Mouse (Mus musculus): Measurements from ENCODE around the gene Gfod1. TPM values are rescaled to one million over a fixed set of nuclear protein-coding genes. Genes with fewer than 3 reads are reported as not detected.

Gene Gfod1
- polyA plus RNA-seq, 1 experiment: 10.4 TPM

DNA sequence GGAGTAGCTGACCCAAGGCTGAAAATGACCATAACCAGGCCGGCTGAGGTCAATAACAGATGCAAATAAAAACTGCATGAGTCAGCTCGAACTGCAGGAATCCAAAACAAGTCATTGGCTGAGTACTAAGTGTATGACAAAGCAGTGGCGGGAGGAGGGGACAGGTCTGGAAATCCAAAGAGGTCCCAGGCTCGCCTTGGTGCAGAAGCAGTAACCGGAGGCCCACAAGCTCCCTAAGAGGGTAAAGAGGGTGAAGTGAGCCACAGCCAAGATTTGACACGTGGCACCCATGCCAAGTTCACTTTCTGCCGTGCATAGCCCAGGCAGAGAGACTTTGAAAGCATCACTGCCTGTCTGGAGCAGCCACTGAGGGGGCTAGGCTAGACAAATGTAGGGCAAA lies 91.6 kb downstream of the Gfod1 start:
- 21% methylated on average over 7 of the region's 7 CpGs for WGBS
- Histone ChIP-seq H3K4me3 (replicated peaks; ENCODE audit: control insufficient read depth, low read depth, low read length) (no peak overlapping the region), H3K4me1 (ENCODE audit: control insufficient read depth, insufficient read depth, low read length) (peaks cover 27% of the 10 kb centered on the region), H3K27ac (ENCODE audit: control insufficient read depth, insufficient read depth, low read depth, low read length, poor library complexity) (peak overlapping the region; percentile 1; the same call in 1 of the 2 replicates)
- TF ChIP-seq CTCF (IDR thresholded peaks at IDR 0.05; ENCODE audit: control insufficient read depth, insufficient read depth, low read length): no peak
- no peak for TF ChIP-seq POLR2A (IDR thresholded peaks at IDR 0.05; ENCODE audit: borderline replicate concordance, control insufficient read depth, low read depth, low read length)

DNA sequence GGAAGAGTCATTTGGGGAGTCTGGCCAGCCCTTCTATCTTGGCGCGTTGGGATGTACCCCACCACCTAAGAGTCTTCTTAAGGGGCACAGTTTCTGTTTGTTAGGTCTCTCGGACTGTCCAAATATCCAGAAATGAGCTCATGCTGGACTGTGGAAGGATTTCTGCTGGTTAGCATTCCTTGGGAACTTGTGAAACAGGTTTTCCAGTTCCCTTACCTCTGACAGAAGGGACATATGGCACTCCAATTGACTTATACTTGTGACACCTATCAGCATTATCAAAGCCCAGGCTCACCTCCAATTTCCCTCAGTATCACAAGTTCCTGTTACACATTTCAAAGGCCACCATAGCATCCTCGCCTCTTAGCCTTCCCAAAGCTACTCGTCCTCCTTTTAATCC lies 93.0 kb downstream of the Gfod1 start:
- Histone ChIP-seq H3K4me1 (ENCODE audit: control insufficient read depth, insufficient read depth, low read length) (peaks cover 23% of the 10 kb centered on the region), H3K27ac (ENCODE audit: control insufficient read depth, insufficient read depth, low read depth, low read length, poor library complexity) (peak overlapping the region; percentile 60), H3K4me3 (replicated peaks; ENCODE audit: control insufficient read depth, low read depth, low read length) (no peak overlapping the region)
- TF ChIP-seq POLR2A (IDR thresholded peaks at IDR 0.05; ENCODE audit: borderline replicate concordance, control insufficient read depth, low read depth, low read length) (no peak), CTCF (IDR thresholded peaks at IDR 0.05; ENCODE audit: control insufficient read depth, insufficient read depth, low read length) (no peak)
- 67% methylated on average over 5 of the region's 5 CpGs for WGBS

DNA sequence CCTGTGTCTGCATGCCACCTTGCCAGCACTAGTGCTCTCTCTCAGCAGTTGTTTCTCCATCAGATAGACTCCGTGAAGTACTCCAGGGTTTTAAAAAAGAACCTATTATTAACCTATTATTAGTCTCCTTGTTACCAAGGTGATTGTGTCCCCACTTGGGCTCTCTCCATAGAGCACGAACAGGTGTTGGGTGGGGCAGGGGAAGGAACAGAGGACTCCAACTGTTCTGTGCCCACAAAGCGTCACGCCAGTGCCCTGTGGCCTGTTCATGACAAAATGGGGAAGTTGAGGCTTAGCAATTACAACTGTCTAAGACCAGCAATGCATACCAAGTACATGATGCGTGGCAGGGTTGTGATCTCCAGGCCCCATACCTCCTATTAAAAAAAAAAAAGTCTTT lies 94.4 kb downstream of the Gfod1 start:
- peaks cover 17% of the 10 kb centered on the region for H3K4me1 ChIP-seq (ENCODE audit: control insufficient read depth, insufficient read depth, low read length)
- WGBS: 4% methylated on average over 5 of the region's 5 CpGs
- TF ChIP-seq POLR2A (IDR thresholded peaks at IDR 0.05; ENCODE audit: borderline replicate concordance, control insufficient read depth, low read depth, low read length) (no peak), CTCF (IDR thresholded peaks at IDR 0.05; ENCODE audit: control insufficient read depth, insufficient read depth, low read length) (no peak)
- H3K4me3 ChIP-seq (replicated peaks; ENCODE audit: control insufficient read depth, low read depth, low read length): peak overlapping the region; percentile 14
- H3K27ac ChIP-seq (ENCODE audit: control insufficient read depth, insufficient read depth, low read depth, low read length, poor library complexity): peak overlapping the region; percentile 88

- 2% methylated on average over 16 of the region's 16 CpGs for WGBS
- no peak; the same call in 1 of the 2 replicates for TF ChIP-seq CTCF (IDR thresholded peaks at IDR 0.05; ENCODE audit: control insufficient read depth, insufficient read depth, low read length)
- TF ChIP-seq POLR2A (IDR thresholded peaks at IDR 0.05; ENCODE audit: borderline replicate concordance, control insufficient read depth, low read depth, low read length): no peak
- peaks cover 15% of the 10 kb centered on the region for H3K4me1 ChIP-seq (ENCODE audit: control insufficient read depth, insufficient read depth, low read length)
- peak overlapping the region; percentile 88 for H3K27ac ChIP-seq (ENCODE audit: control insufficient read depth, insufficient read depth, low read depth, low read length, poor library complexity)
- peak overlapping the region; percentile 14 for H3K4me3 ChIP-seq (replicated peaks; ENCODE audit: control insufficient read depth, low read depth, low read length)
These were observed 95.0 kb downstream of the Gfod1 start for GRCm38 (mm10) chr13:43208914-43209439.

DNA sequence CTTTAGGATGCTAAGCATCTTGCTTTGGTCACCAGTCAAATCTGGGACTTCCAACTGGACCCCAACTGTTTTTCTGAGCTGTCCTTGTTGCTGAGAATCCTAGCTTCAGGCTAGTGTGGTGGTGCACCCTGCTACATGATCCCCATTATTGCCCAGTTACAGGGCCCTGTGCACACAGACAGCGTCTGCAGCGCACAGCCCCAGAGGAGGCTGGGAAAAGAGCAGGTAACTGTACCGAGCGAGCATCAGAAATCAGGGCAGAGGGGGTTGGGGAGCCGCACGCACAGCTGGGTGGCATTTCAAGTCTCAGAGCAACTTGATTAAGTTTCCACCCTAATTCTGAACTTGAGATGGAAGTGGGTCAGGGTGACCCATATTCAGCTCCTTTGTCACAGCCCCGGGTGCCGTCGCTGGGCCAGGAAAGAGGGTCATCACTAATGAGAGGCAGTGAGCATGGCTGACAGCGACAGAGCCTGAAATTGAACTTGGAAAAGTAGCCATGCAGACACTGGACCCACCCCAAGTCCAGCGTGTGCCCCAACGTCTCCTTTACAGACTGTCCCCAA lies 97.8 kb downstream of the Gfod1 start:
- TF ChIP-seq CTCF (IDR thresholded peaks at IDR 0.05; ENCODE audit: control insufficient read depth, insufficient read depth, low read length): no peak
- TF ChIP-seq POLR2A (IDR thresholded peaks at IDR 0.05; ENCODE audit: borderline replicate concordance, control insufficient read depth, low read depth, low read length): no peak

DNA sequence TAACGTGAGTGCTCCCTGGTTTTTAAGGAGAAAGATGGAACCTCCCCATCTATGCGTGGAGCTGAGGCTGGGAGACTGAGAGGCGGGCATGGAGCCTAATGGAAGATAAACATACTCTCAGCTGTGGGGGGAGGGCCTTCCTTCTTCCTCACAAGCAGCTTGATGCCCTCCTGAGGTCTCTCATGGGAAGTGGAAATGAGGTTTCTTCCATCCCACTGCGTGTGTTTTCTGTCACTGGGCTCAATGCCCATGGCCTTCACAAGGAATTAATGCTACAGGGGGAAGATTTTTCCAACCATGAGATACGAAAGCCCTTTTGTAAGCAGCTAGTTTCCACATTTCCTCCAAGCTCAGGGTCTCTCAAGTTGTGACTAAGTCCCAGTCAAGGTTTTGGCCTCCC lies 100.3 kb downstream of the Gfod1 start:
- H3K4me1 ChIP-seq (ENCODE audit: control insufficient read depth, insufficient read depth, low read length): peaks cover 5% of the 10 kb centered on the region; the same call in 1 of the 2 replicates
- H3K4me3 ChIP-seq (replicated peaks; ENCODE audit: control insufficient read depth, low read depth, low read length): no peak overlapping the region
- no peak overlapping the region for H3K27ac ChIP-seq (ENCODE audit: control insufficient read depth, insufficient read depth, low read depth, low read length, poor library complexity)
- WGBS: 41% methylated on average over 5 of the region's 5 CpGs
- TF ChIP-seq CTCF (IDR thresholded peaks at IDR 0.05; ENCODE audit: control insufficient read depth, insufficient read depth, low read length) (no peak), POLR2A (IDR thresholded peaks at IDR 0.05; ENCODE audit: borderline replicate concordance, control insufficient read depth, low read depth, low read length) (no peak)

More for the DNA sequence above, 97.8 kb downstream of the Gfod1 start:
- H3K4me1 ChIP-seq (ENCODE audit: control insufficient read depth, insufficient read depth, low read length): peaks cover 8% of the 10 kb centered on the region
- 83% methylated on average over 12 of the region's 12 CpGs for WGBS
- no peak overlapping the region for H3K4me3 ChIP-seq (replicated peaks; ENCODE audit: control insufficient read depth, low read depth, low read length)
- no peak overlapping the region for H3K27ac ChIP-seq (ENCODE audit: control insufficient read depth, insufficient read depth, low read depth, low read length, poor library complexity)

- TF ChIP-seq POLR2A (IDR thresholded peaks at IDR 0.05; ENCODE audit: borderline replicate concordance, control insufficient read depth, low read depth, low read length): no peak
- peaks cover 5% of the 10 kb centered on the region; the same call in 1 of the 2 replicates for H3K4me1 ChIP-seq (ENCODE audit: control insufficient read depth, insufficient read depth, low read length)
- H3K27ac ChIP-seq (ENCODE audit: control insufficient read depth, insufficient read depth, low read depth, low read length, poor library complexity): no peak overlapping the region
- 79% methylated on average over 7 of the region's 7 CpGs for WGBS
- no peak overlapping the region for H3K4me3 ChIP-seq (replicated peaks; ENCODE audit: control insufficient read depth, low read depth, low read length)
These were observed 100.7 kb downstream of the Gfod1 start for GRCm38 (mm10) chr13:43203234-43203633.

GRCm38 (mm10) chr13:43202351-43202750 lies 101.6 kb downstream of the Gfod1 start:
- H3K4me1 ChIP-seq (ENCODE audit: control insufficient read depth, insufficient read depth, low read length): peaks cover 3% of the 10 kb centered on the region; the same call in 1 of the 2 replicates
- H3K4me3 ChIP-seq (replicated peaks; ENCODE audit: control insufficient read depth, low read depth, low read length): no peak overlapping the region
- 54% methylated on average over 10 of the region's 10 CpGs for WGBS
- H3K27ac ChIP-seq (ENCODE audit: control insufficient read depth, insufficient read depth, low read depth, low read length, poor library complexity): no peak overlapping the region
- TF ChIP-seq POLR2A (IDR thresholded peaks at IDR 0.05; ENCODE audit: borderline replicate concordance, control insufficient read depth, low read depth, low read length): no peak
- TF ChIP-seq CTCF (IDR thresholded peaks at IDR 0.05; ENCODE audit: control insufficient read depth, insufficient read depth, low read length): no peak

Data from bone marrow, adult 2 months (tissue).